Mouse (Mus musculus): Measurements from ENCODE around the gene Arhgap15.
"Not testable (repeated sequence)": the region's sequence is repeated elsewhere in the genome, so short reads cannot be mapped to it uniquely, and the experiment has no call there.

Arhgap15 gene

DNA sequence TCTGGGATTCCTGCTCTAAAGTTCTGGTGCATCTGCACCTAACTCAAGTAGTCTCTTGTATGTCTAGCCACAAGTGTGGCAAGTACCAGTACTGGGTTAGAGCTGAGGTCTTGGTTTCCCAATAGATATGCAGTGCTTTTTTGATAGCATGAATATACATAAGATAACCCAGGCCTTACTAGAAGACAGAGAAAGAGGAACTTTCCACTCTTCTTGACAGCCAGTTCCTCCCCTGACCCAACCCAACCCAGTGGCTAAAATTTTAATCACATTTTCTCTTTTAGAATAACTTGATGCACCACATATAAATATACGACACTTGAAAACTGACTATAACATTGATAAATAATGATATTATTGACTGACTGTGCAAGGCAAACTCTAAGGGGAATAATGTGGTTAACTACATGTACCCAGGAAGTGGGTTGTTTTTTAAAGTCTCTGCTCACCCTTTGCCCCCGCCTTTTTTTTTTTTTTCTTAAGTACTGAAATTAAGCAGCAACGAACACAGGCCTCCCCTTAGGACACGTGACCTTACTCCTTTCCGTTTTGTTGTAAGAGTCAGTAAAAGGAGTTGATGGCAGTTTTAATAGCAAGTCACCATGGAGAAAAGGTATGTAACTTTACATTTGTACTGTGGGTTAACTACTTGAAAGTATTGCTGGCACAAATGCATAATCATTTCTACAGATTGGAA is at the start of gene Arhgap15:
Gene Arhgap15, plus strand, starts transcription at position 538 of the 697 bp plus-strand sequence.
- DNase-seq (ENCODE audit: low spot score in 2 of 2) = no peak

DNA sequence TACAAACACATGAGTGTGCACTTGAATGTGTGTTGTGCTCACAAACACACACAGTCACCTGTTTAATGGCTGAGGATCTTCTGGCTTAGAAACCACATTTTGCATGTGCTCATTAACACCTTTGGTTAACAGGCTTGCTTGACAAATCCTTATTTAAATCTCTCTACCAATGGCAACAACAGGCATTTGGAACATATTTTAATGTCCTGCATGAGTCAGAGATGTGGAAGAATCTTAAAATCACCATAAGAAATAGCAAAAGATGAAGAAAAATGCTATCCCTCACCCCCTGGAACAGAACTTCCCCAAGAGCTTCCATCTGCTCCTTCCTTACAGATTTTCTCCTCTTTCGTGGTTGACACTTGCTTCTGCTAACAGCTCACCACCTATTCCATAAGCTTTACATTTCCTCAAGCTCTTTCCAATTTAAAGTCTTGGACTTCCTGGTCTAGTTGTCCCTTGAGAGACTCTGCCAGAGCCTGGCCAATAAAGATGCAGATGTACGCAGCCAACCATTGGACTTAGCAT is 35.9 kb upstream of the Arhgap15 start:
- no peak for DNase-seq (ENCODE audit: low spot score in 2 of 2)

DNA sequence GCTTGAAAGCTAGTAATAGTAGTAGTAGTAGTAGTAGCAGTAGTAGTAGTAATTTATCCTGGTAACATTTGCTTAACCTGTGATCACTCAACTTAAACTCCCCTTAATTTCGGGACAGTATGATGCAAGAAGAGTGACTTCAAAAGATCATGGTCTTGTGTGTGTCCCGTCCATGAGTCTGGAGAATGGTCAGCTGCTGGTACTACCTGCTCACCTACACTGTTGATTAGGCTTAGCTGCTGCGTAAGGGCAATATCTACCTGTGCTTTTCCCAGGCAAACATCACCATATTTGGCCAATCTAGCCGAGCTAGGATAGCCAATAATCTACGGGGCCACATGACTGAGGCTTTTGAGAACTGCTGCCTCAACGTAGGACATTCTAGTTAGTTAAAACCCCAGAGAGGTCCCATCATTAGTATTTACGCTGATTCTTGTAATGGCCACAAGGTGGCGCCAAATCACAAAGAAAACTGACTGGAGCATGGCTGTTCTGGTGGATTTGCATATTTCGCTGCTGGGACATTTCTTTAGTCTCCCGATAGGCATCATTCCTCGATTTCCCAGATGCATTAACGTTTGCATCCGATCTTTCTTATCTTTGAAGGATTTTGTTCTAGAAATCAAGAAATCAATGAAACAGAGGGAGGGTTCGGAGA is 26.0 kb upstream of the Arhgap15 start:
- peak in 1 of 2 experiments; percentile 50 for DNase-seq (ENCODE audit: low spot score in 2 of 2)

DNA sequence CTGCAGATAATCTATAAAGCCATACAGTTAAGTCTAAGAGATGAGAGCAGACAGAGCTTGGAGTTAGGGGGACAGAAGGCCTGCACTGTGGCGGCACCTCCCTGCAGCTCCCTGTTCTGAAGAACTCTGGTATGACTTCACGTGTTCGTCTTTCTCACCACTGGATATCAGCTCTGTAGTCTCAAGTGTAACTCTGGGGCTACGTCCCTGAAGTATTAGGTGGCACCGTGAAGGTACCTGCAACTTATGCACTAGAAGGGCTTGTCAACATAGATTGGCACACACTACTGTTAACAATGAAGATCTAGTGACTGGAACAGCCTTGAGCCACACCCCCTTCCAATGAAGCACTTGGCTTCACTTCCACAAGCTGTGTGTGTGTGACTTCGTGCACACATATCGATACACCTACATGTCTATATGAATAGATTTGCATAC is 25.5 kb upstream of the Arhgap15 start:
- no peak for DNase-seq (ENCODE audit: low spot score in 2 of 2)

DNA sequence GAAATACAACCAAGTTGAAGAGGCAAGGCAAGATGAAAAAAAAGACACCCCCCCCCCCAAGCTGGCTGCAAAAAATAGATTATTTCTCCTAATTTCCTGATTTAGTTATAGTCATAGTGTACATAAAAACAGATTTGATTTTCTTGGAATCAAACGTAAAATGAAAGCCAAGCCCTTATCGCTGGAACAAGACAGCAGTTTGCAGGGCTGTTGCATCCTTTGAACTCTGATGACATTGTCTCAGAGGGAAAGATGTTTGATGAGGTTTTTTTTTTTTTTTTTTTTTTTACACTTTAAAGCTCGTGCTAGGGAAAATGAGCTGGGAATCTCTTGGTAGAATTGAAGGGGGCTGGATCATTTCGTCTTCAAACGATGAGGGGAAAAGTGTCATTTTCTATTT is 21.4 kb upstream of the Arhgap15 start:
- no peak for DNase-seq (ENCODE audit: low spot score in 2 of 2)

DNA sequence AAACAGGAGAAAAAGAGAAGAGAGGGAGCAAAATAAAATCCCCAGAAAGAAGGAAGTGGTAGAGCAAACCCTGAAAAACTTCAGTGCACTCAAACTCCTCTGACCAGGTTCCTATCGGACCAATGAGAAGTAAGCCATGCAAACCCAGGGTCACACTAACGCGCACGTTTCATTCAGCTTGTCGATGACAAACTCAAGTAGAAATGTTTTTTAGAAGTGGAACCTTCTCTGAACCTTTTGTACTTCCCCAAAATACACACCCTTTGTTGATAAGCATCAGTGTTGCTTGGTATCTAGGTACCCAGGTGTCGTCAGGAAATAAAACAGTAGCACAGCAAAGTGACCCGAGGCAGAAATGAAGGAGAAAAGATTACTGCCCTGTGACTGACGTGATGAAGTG is 20.9 kb upstream of the Arhgap15 start:
- no peak for DNase-seq (ENCODE audit: low spot score in 2 of 2)

DNA sequence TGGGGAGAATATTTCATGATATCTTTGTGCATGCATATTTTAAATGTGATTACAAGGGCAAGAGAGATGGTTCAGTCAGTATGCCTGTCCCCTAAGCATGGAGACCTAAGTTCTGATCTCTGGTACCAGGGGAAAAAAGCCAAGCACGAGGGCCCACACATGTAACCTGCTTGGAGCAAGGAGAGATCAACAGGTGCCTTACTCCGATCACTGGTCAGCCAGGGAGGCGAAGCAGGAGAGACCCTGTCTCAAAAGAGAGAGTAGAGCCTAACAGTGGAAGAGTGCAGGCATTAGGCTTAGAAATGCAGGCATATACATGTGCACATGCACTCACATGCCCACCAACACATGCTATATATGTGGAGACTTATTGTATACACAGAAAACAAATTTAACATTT is 19.8 kb upstream of the Arhgap15 start:
- no peak for DNase-seq (ENCODE audit: low spot score in 2 of 2)

DNA sequence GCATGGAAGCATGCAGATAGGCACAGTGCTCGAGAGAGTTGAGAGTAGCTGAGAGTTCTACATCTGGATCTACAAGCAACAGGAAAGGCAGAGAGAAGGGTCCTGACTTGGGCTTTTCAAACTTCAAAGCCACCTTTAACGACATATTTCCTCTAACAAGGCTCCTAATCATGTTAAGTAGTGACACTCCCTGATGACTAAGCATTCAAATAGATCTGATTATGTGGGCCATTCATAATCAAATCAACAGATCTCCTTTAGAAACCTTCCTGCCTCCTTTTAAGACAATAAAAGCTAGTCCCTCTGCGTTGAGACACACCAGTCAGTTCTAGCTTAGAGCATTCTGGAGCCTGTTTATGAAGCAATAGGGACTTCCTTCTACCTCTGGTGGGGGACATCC is 16.2 kb upstream of the Arhgap15 start:
- no peak for DNase-seq (ENCODE audit: low spot score in 2 of 2)

DNA sequence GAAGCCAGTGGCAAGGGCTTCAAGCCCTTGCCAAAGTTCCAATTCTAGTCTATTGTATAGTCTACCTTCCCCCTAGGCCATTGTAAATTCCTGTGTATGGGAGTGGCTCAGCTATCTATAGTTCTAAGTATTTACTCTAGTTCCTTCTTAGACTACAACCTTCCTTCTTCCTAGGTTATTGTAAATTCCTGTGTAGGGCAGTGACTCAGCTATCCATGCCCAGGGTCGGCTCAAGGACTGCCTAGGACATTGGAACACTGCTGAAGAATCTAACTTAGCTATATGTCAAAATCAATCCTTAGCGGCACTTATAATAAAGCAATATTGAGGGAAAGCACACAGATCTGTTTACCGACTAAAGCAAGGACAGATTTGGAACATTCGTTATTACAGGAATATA is 13.6 kb upstream of the Arhgap15 start:
- DNase-seq (ENCODE audit: low spot score in 2 of 2) = not testable (repeated sequence)

DNA sequence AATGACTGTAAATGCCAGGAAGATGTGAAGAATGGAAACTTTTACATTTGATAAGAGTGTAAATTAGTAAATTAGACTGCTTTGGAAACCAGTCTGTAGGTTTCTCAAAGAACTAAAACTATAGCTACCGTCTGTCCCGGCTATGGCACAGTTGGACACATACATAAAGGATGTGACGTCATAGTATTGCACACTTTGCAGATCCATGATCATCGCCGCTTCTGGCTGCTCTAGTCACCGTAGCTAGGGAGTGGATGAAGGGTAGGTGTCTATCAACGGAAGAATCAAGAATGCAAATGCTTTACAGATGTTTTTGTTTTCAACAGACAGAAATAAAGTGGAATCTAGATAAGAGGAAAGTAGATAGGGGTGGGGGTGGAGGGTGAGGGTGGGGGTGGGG is 11.1 kb upstream of the Arhgap15 start:
- no peak for DNase-seq (ENCODE audit: low spot score in 2 of 2)

DNA sequence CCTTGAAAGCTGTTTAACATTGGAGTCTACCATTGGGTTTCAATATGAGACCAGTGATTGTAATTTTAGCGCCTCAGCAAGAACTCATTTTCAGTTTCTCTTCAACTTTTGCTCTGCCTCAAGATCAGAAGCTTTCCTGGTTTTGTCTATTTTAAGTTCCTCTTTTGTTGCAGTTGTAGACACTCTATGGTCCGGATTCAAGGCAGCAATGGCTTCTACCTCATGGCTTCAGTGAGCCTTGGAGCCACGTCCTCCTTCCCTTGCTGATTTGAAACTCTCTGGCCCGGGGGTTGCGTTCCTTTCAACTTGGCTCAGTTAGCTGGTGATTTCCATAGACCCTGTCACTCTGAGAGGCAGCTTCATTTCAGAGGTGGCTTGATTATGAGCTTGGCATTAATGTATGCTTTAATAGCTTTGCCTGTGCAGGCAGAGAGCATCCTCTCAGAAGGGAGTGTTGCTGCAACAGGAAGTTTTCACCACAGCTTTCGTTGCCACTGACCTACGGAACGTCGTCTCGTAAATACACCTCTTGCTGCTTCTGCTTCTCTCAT is 10.0 kb upstream of the Arhgap15 start:
- DNase-seq (ENCODE audit: low spot score in 2 of 2) = peak; percentile 13 to 26

DNA sequence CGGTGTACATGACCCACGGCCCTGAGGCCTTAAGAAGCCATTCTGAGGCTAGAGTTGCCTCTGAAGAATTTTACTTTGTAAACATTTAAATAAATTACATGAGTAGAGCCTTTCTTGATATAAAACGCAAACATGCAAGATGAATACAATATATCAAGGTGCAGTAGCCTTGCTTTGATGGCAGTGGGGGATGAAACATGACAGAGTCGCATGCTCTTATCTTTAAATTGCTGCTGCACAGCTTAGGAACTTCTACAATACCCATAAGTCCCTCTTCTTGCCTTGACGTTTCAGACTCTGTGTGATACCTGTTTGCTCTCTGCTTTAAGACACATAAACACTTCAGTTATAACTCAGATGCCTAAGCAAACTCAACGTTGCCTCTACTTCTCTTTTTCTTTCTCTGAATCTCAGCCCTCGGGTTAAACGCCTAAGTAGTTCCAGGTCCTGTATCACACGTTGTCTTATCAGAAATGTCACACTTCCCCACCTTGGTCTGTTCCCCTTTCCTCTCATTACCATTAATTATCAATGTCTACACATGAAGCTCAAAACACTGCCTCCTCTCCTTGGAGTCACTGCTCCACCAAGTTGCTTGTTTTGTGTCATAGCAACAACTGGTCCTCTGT is 9.3 kb upstream of the Arhgap15 start:
- no peak for DNase-seq (ENCODE audit: low spot score in 2 of 2)

DNA sequence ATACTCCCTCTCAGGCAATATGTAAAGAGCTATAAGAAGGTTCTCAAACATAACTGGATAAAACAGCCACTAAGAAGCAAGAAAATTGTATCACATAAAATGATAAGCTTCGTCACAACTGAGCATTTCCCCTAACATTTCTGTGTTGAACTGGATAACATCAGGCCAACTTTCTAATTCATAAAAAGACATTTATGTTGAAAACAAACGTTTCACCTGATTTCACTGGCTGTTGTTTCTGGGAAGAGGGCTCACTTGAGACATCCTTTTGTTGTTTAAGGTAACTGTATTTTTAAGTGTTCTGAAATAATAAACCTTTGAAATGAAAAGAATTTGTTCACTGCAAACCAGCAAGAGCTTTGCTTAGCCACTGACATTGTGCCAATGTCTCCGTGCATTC is 697 bp downstream of the Arhgap15 start:
- DNase-seq (ENCODE audit: low spot score in 2 of 2) = no peak

DNA sequence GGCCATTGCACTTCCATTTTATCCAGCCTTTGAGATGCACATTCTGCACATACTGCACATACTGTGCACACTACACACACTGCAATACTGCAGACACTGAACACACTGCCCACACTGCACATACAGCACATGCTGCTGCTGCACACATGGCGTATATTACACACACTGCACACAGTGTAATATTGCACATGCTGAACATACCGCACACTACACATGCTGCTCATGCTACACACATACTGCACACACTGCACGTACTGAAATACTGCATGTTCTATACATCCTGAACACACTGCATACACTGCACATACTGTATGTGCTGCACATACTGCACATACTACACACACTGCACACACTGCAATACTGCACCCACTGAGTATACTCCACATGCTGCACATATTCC is 7.3 kb downstream of the Arhgap15 start:
- no peak for DNase-seq (ENCODE audit: low spot score in 2 of 2)

DNA sequence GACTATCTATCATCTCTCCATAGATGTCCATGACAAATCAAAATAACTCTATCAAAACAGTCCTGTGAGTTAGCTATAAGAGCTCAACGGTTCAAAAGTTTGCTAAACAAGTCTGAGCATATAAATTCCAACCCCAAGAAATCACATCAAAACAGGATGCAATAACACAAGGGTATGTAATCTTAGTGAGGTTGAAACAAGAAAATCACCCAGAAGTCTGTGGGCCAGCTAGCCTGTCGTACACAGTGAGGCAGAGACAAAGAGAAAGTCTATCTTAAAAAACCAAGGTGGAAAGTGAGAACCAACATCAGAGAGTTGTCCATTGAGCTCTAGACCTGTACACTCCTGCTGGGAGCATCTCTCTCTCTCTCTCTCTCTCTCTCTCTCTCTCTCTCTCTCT is 8.0 kb downstream of the Arhgap15 start:
- DNase-seq (ENCODE audit: low spot score in 2 of 2) = no peak

DNA sequence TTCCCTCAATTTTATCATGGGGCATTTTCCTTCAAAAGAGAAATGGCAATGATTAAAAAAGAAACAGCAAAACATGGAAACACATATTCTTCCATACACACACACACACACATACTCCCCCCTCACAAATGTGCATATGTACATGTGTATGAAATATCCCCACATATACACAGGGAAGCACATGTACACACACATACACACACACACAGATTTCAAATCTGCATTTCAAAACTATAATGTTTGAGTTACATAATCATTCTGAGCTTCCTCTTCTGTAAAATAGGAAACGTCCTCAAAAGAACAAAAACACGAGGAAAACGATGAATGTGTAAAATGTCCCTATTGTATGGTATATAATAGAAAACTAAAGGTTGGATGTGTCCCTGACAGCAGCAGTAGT is 13.1 kb downstream of the Arhgap15 start:
- DNase-seq (ENCODE audit: low spot score in 2 of 2) = no peak

DNA sequence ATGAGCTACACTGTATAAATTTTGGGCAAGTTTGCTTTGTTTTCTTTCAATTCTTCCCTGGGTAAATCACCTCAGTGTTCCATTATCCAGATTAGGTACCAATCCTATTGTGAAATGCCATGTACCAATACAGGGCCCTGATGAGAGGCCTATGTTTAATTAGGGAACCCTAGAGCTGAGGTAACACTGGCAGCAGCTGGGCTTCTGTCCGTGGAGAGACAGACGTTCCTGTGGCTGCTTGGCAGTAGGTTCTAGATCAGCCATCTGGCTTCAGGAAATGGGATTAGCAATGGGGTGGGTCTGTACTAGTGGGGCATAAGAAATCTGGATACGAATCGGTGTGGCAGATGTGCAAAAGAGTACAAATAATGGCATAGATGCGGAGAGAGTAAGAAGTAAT is 14.7 kb downstream of the Arhgap15 start:
- no peak for DNase-seq (ENCODE audit: low spot score in 2 of 2)

DNA sequence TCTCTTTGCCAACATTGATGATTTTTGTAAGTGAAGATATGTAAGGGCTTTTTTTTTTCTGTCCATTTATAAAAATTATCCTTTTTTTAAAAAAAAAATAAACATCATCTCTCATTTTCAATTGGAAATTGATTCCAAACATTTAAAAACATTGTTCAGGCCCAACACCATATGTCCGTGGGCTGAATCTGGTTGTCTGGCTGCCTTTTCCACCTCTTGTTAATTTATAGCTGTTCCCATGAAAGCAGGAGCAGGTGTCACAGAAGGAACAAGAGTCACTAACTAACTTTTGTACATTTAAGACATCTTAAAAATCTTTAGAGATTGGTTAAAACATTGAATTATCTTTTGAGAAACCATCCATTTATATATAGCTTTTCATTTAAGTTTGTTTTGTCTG is 15.8 kb downstream of the Arhgap15 start:
- DNase-seq (ENCODE audit: low spot score in 2 of 2) = no peak

DNA sequence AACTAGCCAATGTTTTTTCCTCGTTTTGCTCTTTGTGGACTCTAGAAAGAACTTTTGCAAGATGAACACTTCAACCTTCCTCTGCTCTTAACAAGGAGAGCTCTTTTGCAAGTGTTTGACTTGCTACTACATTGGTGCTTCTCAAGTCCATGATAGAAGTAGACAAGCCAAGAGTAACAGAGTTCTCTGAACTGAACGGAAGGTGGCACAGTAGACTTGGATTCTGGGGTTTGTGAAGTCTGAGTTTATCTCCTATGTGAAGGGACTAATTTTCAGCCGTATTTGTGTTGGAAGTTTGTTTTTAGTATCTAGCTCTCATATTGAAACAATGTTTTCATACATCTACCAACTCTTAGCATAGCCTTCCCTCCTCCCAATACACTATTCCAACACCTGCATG is 17.6 kb downstream of the Arhgap15 start:
- DNase-seq (ENCODE audit: low spot score in 2 of 2) = no peak

DNA sequence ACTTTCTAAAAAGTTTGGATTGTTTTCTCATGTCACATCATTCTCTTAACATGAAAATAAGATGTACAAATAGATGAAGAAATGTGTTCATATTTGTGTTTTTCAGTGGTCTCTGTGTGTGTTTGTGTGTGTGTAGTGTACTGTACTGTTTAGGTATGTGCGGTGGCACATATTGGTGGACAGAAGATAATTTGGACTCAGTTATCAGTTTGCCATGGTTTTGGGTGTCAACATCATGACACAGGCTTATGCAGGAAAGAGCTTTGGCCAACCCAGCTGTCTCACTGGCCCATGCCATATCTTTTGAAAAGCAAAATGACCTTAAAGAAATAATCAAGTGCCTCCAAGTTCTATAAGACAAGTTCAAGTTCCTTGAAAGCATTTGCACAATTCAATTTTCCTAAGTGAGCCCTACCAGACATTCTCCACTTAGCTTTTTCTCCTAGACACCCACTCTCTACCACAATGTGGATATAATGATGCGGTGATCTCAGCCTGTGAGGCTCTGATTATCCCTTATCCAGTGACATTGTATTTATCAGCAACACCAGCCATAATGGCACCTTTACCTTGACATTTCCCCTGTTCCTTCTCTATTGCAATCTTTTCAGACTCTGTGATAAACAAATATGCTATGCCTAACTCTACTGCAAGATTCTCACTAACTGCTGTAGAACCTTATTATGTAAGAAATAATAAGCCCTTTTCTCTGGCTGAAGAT is 21.4 kb downstream of the Arhgap15 start:
- no peak for DNase-seq (ENCODE audit: low spot score in 2 of 2)

DNA sequence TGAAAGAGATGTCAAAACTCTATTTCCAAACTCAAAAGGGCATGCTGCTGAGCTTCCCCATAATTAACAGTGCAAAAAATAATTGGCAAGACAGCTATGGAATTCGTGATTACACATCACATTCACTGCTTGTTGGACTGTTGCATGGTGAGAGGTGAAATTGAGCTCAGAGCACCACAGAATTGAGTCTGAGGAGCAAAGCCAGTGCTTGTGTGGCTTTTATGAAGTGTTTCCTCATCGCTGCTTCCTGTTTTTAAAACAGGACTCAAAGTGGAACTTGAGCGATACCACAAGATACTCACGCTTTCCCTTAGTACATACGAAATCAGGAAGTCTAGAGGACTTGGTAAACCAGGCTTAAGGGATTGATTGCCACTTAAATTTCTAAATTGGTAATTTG is 24.0 kb downstream of the Arhgap15 start:
- DNase-seq (ENCODE audit: low spot score in 2 of 2) = peak in 1 of 2 experiments; percentile 10

DNA sequence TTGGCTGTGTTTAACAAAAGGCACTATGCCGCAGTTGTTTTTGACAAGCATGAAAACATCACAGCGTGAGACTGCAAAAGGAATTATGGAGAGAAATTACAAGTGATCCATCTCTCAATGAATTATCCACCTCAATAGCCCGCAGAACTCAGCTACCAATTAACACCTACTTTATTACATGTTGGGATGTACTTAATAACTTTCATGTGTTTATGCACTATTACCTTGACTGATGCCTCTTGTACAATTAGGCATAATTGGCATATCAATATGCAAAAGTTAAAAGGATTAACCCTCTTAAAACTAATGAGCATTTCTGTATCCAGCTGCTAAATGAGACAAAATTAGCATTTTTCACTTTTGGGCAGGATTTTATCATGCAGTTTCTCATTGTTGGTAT is 33.5 kb downstream of the Arhgap15 start:
- DNase-seq (ENCODE audit: low spot score in 2 of 2) = no peak
